Mouse (Mus musculus): ENCODE measurements around the gene Agap1.

DNA sequence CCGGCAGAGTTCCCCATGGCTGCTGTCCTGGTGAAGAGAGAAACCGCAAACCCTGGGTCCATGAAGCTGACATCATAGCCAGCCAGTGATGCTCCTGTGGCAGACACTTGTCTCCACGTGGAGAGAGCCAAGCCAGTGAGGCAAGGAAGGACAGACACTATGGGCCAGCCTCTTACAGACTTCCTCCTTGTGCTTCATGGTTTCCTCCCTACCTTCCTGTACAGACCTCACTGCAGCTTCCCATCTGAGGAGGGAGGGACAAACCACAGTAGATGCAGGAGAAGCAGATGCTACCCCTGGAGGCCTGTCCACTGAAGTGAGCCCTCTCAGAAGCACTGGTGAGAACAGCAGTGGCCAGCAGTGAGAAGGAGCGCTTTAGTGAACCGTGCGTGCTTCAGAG lies 332.2 kb downstream of the Agap1 start:
- no peak for TF ChIP-seq CTCF (IDR thresholded peaks at IDR 0.05 in 2 of 3, conservative IDR thresholded peaks at IDR 0.05 in 1 of 3; ENCODE audit: control insufficient read depth in 1 of 3, insufficient read depth in 1 of 3, low read depth in 2 of 3, low read length in 3 of 3, poor library complexity in 1 of 3, severe bottlenecking in 1 of 3)
- no peak for TF ChIP-seq RCOR1 (IDR thresholded peaks at IDR 0.05; ENCODE audit: low read depth, low read length)
- TF ChIP-seq JUND (IDR thresholded peaks at IDR 0.05; ENCODE audit: low read depth, low read length), result no peak
- no peak for TF ChIP-seq MAX (IDR thresholded peaks at IDR 0.05; ENCODE audit: low read length)
- TF ChIP-seq MAFK (IDR thresholded peaks at IDR 0.05; ENCODE audit: borderline replicate concordance, low read depth, low read length), result no peak
- no peak for TF ChIP-seq MYB (IDR thresholded peaks at IDR 0.05; ENCODE audit: low read depth, low read length)
- TF ChIP-seq TBP (IDR thresholded peaks at IDR 0.05; ENCODE audit: low read depth, low read length), result no peak
- no peak for TF ChIP-seq EP300 (IDR thresholded peaks at IDR 0.05; ENCODE audit: low read depth in 1 of 2, low read length in 2 of 2)
- TF ChIP-seq POLR2A (IDR thresholded peaks at IDR 0.05; ENCODE audit: control insufficient read depth in 1 of 2, insufficient read depth in 1 of 2, low read depth in 1 of 2, low read length in 2 of 2, poor library complexity in 1 of 2), result no peak
- no peak for TF ChIP-seq ETS1 (IDR thresholded peaks at IDR 0.05; ENCODE audit: low read depth, low read length)

Data from MEL (cell line).